Mouse (Mus musculus) kidney, adult 18-20 months (tissue): Measurements from ENCODE around the gene Rps11.
"Not testable (repeated sequence)": the region's sequence is repeated elsewhere in the genome, so short reads cannot be mapped to it uniquely, and the experiment has no call there.

Experiments
- DNase-seq: peaks from one replicate; pipeline ENCODE4 v3.0.0; 2021

Gene Rps11

DNA sequence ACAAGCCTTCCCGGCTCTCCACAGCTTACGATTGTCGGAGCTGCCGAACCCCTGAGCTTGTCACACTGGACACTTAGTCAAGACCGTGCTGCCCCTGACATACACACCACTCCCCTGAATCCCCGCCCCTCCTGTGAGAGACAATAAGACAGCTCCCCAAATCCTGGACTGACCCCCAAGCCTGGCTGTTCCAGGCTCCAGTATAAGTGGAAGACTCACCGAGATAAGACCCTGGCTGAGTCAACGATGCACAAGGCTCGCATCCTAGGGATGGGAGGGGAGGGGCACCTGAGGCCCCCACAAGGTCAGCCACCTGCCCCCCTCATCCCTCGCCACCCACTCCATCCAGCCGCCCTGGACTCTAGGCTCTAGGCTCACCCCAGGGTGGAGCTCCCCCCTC is 7.6 kb upstream of the Rps11 start:
- no peak for DNase-seq

DNA sequence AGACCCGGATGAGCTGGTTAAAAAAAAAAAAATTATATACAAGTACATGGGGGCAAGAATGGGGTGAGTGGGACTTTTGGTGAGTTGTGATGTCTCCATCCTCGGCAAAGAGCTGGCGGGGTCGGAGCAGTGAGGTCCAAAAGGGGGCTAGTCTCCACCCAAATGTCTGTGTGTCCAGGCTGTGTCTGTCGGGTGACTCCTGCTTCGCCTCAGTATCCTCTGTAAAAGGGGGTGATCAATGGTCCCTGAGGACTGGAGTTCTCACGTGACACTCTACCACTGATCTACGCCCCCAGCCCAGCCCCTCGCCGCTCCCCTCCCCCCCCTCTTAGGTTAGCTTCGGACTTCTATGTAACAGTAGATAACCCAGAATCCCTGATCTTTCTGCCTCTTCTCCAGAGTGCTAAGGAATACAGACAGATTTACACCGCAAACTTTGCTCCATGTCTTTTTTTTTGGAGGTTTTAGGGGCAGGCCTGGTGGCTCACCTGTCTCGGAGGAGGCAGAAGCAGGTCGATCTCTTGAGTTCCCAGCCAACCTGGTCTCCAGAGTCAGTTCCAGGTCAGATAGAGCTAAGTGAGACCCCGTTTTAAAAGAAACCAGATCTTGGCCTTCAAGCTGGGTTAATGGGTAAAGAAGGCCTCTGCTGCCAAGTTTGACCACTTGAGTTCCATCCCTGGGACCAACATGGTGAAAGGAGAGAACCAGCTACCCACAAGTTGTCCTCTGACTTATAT is 5.7 kb upstream of the Rps11 start:
- no peak for DNase-seq

DNA sequence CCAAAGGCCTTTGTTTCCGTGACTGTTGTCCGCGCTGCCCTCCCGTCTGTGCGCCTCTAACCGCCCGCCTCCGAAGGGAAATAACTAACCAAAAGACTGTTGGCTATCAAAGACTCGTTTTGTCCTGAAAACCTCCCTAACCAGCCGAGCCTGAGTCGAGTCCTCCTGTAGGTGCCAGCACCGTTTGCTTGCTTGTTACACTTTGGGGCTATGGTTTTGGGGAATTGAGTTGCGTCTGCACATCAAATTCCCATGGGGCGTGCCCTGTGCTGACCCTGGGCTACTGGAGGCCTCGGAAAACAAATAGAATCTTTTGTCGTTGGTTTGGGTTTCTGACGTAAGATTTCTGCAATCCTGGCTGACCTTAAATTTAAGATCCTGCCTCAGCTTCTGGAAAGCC is 5.1 kb upstream of the Rps11 start:
- DNase-seq = no peak

DNA sequence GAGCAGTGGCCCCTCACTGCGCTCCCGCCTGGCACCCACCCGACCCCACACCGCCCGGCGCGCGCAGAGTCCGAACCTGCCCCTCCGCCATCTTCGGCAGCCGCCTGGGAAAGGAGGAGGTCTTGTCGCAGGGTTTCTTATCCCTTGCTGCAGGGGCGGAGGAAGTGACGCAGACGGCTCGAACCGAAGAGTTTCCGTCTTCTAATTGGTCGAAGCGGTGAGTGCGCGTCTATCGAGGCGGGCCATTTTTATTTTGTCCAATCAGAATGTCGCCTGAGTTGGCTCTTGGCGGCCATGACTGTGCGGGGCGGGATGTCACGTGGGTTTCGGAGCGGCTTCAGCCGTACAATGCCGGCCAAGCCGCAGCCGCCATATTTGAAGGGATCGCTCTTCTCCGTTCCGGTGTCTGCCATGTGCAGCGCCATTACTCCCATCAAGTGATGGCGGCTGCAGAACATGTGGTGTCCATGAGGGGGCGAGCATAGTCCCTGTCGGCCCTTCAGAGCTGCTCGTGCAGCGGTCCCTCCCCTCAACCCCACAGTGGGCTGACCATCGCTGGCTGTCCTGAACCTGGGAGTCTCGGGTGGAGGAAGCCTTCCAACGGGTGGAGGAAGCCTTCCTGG is 4.5 kb upstream of the Rps11 start, which contains the start of gene Rpl13a:
Gene Rpl13a (minus strand): TSS at position 138 of the 623 bp plus-strand sequence.
- DNase-seq = peak; percentile 97

DNA sequence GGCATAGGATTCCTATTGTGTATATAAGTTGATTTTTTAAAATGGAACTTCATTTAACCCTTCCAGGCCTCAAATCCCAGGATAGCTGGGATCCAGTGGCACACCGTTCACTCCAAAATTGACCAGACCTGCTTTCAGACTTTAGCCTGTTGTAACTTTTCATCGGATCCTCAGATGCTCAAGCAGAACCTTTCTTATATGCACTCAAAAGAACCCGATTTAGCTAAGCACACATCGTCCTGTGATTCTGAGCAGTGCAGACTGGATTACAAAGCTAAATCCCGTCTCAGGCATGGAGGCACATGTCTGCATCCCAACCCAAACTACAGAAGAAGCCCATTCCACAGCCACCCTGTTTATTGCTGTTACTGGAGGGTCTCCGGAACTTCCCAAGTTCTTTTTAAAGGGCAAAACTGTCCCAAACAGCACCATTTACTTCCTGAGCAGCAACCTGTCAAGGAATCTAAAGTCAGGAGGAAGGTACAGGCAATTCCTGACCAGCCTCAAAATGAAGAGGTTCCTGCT is 3.5 kb upstream of the Rps11 start:
- no peak for DNase-seq

DNA sequence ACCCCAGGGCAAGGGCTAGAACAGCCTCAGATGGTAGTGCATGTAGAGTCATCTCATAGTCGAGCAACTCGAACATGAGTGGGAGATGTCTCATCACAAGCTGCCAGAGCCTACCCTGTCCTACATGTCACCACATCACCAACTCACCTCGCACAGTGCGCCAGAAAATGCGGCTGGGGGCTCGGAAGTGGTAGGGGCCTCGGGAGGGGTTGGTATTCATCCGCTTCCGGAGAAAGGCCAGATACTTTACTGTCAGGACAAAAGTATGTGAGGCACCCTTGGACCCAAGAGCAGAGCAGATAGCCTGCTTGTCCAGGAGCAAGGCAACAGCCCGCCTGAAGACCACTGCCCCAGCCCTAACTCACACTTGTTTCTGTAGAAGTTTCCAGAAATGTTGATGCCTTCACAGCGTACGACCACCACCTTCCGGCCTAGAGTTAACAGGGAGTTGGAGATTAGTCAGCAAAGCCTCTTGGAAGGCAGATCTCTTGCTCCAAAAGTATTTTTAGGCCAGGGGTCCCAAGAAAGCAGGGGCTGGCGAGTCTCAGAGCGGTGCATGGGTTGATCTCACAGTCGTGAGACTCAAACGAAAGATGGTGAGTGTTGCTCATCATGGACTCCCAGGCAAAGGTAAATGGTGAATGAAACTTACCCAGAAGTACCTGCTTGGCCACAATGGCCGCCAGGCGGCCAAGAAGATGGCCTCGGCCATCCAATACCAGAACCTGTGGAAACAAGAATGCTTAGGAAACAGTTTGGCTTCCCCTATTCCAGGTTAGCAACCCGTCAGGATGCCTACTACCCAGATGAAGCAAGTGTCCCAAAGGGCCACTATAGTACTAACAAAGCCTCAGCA is 2.8 kb upstream of the Rps11 start:
- DNase-seq = no peak

DNA sequence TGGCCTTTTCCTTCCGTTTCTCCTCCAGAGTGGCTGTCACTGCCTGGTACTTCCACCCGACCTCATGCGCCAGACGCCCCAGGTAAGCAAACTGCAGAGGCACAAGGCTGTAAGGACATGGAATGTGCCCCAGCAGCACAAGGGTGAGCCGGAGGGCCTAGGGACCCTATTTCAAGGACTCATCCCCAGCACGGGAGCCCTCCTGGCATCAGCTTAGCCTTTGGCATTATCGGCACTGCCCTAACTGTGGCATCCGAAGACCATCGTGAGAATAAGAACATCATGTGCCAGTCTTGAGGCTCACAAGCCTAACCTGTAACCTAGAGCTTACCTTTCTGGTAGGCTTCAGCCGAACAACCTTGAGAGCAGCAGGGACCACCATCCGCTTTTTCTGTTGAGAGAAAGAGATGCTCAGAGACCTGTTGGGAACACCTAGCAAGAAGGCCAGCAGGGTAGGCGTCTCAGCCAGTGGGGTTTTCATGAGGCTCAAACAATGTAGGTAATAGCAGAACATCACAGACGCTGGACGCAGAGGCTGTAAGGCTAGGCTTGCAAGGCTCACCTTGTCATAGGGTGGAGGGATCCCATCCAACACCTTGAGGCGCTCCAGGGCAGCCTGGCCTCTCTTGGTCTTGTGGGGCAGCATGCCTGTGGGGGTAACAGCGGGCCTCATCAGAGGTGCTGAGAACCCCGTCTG is 2.1 kb upstream of the Rps11 start:
- DNase-seq = no peak

DNA sequence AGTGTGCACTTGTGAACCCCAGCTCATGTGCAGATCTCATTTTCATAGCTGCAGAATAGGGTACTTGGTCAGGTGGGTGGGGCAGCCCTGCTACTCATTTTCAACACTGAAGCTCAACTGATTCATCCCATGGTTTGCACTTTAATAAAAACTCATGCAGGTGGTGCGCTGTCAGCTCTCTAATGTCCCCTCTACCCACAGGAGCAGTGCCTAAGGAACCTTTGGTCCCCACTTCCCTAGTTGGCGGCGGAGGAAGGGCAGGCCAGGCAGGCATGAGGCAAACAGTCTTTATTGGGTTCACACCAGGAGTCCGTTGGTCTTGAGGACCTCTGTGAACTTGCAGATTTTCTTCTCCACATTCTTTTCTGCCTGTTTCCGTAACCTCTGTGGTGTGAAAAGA is 1.4 kb upstream of the Rps11 start:
- not testable (repeated sequence) for DNase-seq

DNA sequence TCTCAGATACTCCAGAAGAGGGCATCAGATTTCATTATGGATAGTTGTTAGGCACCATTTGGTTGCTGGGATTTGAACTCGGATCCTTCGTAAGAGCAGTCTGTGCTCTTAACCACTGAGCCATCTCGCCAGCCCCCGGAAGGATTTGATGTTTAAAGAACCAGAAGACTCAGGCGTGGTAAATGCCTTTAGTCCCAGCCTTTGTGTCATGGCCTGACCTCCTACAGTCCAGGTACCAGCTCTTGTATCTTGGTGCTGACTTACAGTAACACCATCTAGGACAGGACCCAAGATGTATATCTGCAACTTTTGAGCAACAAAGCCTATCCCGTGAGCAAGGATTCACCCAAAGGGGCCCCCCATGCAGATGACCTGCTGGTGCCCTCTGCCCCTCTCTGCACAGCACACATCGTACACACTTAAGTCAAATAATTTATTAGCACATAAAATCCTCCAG is 933 bp upstream of the Rps11 start:
- no peak for DNase-seq

DNA sequence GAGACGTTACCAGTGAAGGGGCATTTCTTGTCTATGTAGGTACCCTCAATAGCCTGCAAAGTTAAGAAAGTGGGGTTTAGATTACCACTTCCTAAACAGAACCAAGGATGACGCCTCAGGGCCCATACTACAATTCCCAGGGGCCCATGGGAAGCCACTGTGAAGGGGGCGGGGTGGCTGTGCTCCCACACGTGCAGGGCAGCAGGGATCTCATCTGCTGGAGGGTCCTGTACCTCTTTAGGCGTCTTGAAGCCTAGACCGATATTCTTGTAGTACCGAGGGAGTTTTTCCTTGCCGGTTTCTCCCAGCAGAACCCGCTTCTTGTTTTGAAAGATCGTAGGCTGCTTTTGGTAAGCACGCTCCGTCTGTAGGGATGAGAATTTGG is 1.1 kb downstream of the Rps11 start:
- no peak for DNase-seq

DNA sequence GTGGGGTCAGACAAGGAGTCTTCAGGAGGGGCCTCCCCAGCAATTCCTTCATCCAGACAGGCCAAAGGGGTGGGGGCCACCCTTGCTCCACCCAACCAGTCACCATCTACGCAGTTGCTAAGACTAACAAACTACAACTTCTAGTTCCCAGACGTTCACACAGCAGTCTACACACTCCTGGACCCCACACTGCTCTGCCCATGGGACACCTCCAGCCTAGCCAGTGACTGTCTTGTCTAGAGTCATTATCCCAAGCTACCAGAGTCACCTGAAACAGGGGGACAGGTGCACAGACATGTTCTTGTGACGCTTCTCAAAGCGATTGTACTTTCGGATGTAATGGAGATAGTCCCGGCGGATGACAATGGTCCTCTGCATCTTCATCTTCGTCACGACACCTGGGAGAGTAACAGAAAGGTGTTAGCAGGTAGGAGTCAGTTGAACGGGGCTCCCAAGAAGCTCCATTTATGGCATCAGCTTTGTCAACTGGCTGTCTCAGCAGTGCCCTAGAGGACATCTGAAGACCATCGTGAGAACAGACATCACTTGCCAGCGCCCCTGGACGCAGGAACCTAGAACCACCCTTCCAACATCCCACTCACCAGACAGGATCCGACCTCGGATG is 1.6 kb downstream of the Rps11 start:
- DNase-seq = no peak

DNA sequence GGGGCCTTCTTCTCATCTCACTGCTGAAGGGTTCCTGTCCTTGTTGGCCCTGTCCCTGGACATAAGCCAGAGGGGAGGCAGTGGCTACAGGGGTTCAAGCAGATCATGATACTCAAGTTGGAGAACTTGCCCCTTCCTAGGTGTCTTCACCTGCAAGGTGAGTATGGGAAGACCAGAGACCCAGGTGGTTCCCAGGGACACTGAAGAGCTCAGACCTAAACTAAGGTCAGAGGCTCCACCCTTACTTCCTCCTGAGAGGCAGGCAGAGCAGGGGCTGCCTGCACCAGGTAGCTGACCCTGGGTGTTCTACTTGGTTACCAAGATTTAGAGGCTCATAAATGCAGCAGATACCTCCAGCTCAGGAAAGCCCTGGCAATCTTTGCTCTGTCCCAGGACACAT is 2.3 kb downstream of the Rps11 start:
- DNase-seq = no peak

DNA sequence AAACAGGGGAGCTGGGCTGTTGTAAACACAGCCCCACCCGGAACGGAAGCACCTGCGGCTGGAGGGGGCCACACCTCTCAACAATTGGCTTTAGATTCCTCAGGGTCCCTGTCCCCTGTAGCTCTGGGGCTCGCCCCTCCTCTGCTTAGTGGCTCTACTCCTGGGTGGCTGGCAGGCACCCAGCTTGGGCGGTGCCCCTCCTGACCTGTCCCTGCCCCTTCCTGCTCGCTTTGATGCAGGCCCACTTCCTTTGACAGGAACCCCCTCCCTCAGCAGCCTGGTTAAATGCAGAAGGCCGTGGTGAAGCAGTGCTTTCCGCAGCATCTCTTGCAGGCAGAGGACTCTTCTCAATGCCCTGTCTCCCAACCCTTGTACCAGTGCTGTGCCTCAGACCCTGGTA is 2.8 kb downstream of the Rps11 start:
- peak; percentile 49 for DNase-seq

DNA sequence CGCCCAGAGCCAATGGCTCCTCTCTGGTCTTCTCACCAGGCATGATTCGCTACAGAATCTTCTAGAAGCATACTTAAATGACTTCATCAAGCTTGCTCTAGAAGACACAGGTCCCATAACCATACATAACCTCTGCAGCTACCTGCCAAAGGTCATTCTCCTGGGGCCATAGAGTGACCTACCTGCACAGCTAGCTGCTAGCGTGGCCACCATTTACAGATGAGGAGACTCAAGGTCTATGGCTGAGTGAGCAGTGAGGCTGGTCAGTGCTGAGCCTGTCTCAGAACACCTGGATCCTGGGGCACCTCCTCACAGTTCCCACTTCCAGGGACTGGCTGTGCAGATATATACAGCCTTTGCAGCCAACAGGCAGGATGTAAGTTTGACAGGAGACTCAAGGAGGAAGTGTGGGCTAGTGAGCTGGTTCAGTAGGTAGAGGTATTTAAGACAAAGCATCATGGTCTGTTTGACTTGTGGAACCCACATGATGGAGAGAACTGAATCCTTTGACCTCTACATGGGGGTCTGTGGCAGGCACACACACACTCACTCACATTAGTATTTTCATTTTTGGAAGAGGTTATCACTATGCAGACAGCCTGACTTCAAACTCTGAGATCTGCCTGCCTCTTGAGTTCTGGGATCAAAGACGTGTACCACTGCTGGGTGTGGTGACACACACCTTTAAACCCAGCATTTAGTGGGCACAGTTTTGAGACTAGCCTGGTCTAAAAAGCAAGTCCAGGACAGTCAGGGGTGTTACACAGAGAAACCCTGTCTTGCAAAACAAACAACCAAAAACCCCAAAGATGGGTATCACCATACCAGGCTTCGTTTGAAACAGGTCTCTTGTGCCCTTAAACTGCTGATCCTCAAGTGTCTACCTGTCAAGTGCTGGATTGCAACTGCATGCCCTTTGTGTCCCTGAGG is 4.2 kb downstream of the Rps11 start:
- no peak for DNase-seq

DNA sequence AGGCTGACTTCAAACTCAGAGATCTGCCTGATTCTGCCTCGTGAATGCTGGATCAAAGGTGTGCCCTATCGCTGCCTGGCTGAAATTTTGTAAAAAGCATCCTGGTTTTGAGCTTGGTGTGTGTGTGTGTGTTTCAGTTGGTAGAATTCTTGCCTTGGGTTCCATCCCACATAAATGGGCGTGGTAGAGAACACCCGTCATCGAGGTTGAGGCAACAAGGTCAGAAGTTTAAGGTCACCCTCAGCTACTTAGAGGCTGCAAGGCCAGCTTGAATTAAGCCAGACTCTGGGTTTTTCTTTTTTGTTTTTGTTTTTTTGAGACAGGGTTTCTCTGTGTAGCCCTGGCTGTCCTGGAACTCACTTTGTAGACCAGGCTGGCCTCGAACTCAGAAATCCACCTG is 5.9 kb downstream of the Rps11 start:
- DNase-seq = no peak

DNA sequence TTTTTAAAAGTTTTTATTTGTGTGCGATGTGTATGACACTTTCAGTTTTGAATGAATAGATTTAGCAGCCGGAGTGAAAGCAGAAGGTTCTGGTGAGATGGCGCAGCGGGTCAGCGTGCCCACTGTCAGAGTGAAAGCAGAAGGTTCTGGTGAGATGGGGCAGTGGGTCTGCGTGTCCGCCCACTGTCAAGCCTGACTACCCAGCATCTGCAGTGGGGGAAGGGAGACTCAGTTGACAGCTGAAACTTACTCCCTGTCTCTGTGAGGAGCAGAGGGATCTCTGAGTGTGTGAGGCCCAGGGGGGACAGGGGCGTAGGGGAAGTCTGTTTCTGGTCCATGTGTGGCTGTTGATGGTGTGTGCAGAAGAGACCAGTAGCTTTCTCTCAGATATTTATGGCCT is 6.7 kb downstream of the Rps11 start:
- no peak for DNase-seq

DNA sequence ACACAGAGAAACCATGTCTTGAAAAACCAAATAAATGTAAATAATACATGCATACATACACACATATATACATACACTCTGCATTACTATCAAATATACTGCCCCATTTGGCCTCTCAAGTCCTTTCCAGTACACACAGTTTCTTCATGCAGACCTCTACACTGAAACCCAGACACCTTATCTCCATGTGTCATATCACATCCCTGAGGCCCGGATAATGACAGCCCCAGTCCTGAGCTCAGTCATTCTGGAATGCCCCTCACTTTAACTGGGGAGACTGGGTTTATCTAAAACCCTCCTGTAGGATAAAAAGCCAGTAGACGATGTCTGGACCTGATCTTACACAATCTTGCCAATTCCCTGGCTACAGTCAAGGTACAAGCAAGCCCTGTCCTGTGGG is 10.8 kb downstream of the Rps11 start:
- no peak for DNase-seq

DNA sequence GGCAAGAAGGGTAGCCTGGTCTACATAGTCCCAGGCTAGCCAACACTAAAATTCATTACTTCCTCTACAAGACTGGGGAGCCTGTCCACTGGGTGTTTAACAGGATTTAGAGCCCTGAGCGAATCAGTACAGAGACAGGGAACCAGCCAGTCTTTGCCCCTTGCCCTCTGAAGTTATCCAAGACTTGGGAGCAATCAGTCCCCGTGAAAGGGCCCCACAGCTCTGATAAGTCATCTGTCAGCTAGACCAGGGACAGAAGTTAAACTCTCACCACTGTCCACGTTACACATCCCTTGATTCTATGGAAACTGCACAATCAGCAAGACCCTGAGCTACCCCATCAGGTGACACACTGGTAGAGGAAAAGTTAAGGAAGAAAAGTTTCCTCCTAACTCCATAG is 11.7 kb downstream of the Rps11 start:
- no peak for DNase-seq

DNA sequence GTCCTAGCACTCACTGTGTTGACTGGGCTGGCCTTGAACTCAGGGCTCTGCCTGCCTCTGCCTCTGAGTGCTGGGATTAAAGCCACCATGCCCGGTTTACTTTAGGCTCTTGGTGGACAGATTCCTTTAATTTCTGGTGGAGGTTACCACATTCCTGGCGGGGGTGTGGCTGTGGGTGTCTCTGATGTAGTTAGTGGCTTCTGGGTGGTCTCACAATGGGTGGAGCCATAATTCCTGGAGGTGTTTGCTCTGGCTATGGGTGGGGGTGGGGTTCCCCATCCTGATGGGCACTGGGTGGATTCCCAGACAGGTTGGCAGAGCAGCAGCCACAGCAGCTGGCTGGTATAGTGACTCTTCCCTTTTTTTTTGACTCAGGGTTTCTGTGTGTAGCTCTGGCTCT is 12.3 kb downstream of the Rps11 start:
- no peak for DNase-seq

DNA sequence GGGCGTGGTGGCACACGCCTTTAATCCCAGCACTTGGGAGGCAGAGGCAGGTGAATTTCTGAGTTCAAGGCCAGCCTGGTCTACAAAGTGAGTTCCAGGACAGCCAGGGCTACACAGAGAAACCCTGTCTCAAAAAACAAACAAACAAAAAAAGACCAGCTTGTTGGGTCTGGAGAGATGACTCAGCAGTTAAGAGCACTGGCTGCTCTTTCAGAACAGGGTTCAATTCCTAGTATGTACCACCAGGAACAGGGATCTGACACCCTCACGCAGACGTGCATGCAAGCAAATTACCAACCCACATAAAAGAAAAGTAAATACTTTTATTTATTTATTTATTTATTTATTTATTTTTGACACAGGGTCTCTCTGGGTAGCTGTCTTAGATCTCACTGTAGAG is 14.2 kb downstream of the Rps11 start:
- not testable (repeated sequence) for DNase-seq

DNA sequence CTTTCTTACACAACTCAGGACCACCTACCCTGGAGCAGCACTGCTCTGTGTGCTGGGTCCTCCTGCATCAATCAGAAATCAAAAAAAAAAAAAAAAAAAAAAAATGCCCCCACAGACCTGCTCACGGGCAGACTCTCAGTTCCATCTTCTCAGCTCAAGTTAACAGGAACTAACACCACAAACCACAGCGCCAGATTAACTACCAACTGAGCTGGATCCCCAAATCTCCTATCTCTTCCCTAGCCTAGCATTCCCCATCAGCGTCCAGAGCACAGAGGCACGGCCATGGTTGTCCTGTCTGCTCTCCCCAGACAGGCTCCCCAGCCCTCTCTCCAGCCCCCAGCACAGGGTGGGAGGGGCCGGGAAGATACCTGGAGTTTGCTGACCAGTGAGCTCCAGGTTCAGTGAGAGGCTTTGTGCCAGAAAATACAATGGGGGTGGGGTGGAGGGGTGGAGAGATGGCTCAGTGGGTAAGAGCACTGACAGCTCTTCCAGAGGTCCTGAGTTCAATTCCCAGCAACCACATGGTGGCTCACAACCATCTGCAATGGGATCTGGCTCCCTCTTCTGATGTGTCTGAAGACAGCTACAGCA is 17.1 kb downstream of the Rps11 start:
- no peak for DNase-seq
